Mouse (Mus musculus) leukemia stem cell, adult 10-12 weeks (primary cell): ENCODE measurements around the gene Rln3. TPM values are rescaled to one million over a fixed set of nuclear protein-coding genes. Genes with fewer than 3 reads are reported as not detected.

Experiments
- polyA plus RNA-seq: library from polyadenylated mRNA; stranded (reverse); fragments of >175 nt; gene quantifications from 2 replicates; pipeline ENCODE4 v1.2.3, GENCODE M21; 2012; ENCODE audit warnings: low replicate concordance

Gene Rln3
- 1.0 TPM in 1 of 2 replicates, not detected in the other for polyA plus RNA-seq

GRCm38 (mm10) chr8:84044900-84045299 lies at the start of gene Rln3:
Gene Rln3, minus strand, starts transcription at chr8:84045000.

GRCm38 (mm10) chr8:84066291-84066930 lies 21.6 kb upstream of the Rln3 start, which contains the start of gene Rfx1:
Gene Rfx1, plus strand, starts transcription at chr8:84066834.

GRCm38 (mm10) chr8:84065037-84065436 lies 20.2 kb upstream of the Rln3 start, which contains the start of gene Gm10643:
Gene Gm10643, minus strand, starts transcription at chr8:84065137.

GRCm38 (mm10) chr8:84042066-84042947 lies 2.5 kb downstream of the Rln3 start, which contains the start of gene Il27ra:
Gene Il27ra, minus strand, starts transcription at chr8:84042589.

GRCm38 (mm10) chr8:84021096-84021495 lies 23.7 kb downstream of the Rln3 start, which contains the start of gene Palm3:
Gene Palm3, plus strand, starts transcription at chr8:84021471.

GRCm38 (mm10) chr8:84011705-84012498 lies 32.9 kb downstream of the Rln3 start, which contains the start of gene 2210011C24Rik:
Gene 2210011C24Rik, minus strand, starts transcription at chr8:84012171.

GRCm38 (mm10) chr8:84001281-84002000 lies 43.4 kb downstream of the Rln3 start, which contains the start of gene 1700067K01Rik:
Gene 1700067K01Rik, plus strand, starts transcription at chr8:84001502.

GRCm38 (mm10) chr8:83997511-83998141 lies 47.2 kb downstream of the Rln3 start, which contains the start of gene Samd1:
Gene Samd1, plus strand, starts transcription at chr8:83997672.

Other genes with a start within 250 kb of the Rln3 start
- gene Adgrl1, start 144.9 kb downstream of the Rln3 start, polyA plus RNA-seq = 5.1 and 10.6 TPM in 2 replicates
- 0.38 and 0.43 TPM in 2 replicates for gene Gm10644, start 89.8 kb downstream of the Rln3 start, polyA plus RNA-seq
- 16.9 and 197 TPM in 2 replicates for gene Asf1b, start 89.5 kb downstream of the Rln3 start, polyA plus RNA-seq
- gene Prkaca, start 72.0 kb downstream of the Rln3 start, polyA plus RNA-seq = 25.3 and 27.4 TPM in 2 replicates
- 246 and 385 TPM in 2 replicates for gene Samd1, start 47.3 kb downstream of the Rln3 start, polyA plus RNA-seq
- 4.9 and 12.0 TPM in 2 replicates for gene 1700067K01Rik, start 43.5 kb downstream of the Rln3 start, polyA plus RNA-seq
- gene 2210011C24Rik, start 32.8 kb downstream of the Rln3 start, polyA plus RNA-seq = 2.3 TPM in 1 of 2 replicates, not detected in the other
- 0.32 TPM in 1 of 2 replicates, not detected in the other for gene Palm3, start 23.5 kb downstream of the Rln3 start, polyA plus RNA-seq
- 19.2 and 26.2 TPM in 2 replicates for gene Il27ra, start 2.4 kb downstream of the Rln3 start, polyA plus RNA-seq
- gene Gm10643, start 20.1 kb upstream of the Rln3 start, polyA plus RNA-seq = not detected in 2 replicates
- 44.9 and 60.3 TPM in 2 replicates for gene Rfx1, start 21.8 kb upstream of the Rln3 start, polyA plus RNA-seq
- 51.9 and 103 TPM in 2 replicates for gene Dcaf15, start 59.8 kb upstream of the Rln3 start, polyA plus RNA-seq
- 3.5 and 5.2 TPM in 2 replicates for gene Podnl1, start 81.0 kb upstream of the Rln3 start, polyA plus RNA-seq
- 22.7 and 43.1 TPM in 2 replicates for gene Cc2d1a, start 102.9 kb upstream of the Rln3 start, polyA plus RNA-seq
- 0.39 and 0.42 TPM in 2 replicates for gene 4930432K21Rik, start 103.0 kb upstream of the Rln3 start, polyA plus RNA-seq
- gene Nanos3, start 140.2 kb upstream of the Rln3 start, polyA plus RNA-seq = not detected in 2 replicates
- gene Zswim4, start 192.1 kb upstream of the Rln3 start, polyA plus RNA-seq = 5.2 and 15.7 TPM in 2 replicates
- gene D8Ertd738e, start 204.7 kb upstream of the Rln3 start, polyA plus RNA-seq = 92.1 and 138 TPM in 2 replicates
- gene Mri1, start 212.3 kb upstream of the Rln3 start, polyA plus RNA-seq = 60.6 and 86.4 TPM in 2 replicates
- 5.5 and 9.6 TPM in 2 replicates for gene Ccdc130, start 225.4 kb upstream of the Rln3 start, polyA plus RNA-seq